Mouse (Mus musculus) MEL (cell line): Measurements from ENCODE around the gene Naa25. TPM values are rescaled to one million over a fixed set of nuclear protein-coding genes. Genes with fewer than 3 reads are reported as not detected.

Source experiments
- DNase-seq: peaks from one replicate; pipeline ENCODE4 v3.0.0; 2011; ENCODE audit warnings: low read depth, low spot score
- H3K27ac ChIP-seq: 2 replicates; pipeline ENCODE4 v1.5.1; 2012; ENCODE audit warnings: low read depth, mild to moderate bottlenecking, control low read depth, low read length, moderate library complexity; ENCODE audit not compliant: control insufficient read depth
- H3K27me3 ChIP-seq, 2 experiments: fragments of 150-350 bp in 1 of 2; sonication (generic) in 1 of 2; 2 replicates each; pipeline ENCODE4 v1.6.1; 2012; ENCODE audit warnings: low read length in 2 of 2, mild to moderate bottlenecking in 2 of 2, improper control_type of control experiment in 1 of 2, moderate library complexity in 1 of 2; ENCODE audit not compliant: insufficient read depth in 2 of 2, control insufficient read depth in 1 of 2
- H3K36me3 ChIP-seq, 2 experiments: 2 replicates each; pipeline ENCODE4 v1.6.1; 2012 to 2014; ENCODE audit warnings: low read length in 2 of 2, improper control_type of control experiment in 1 of 2, inconsistent platforms in 1 of 2, mild to moderate bottlenecking in 1 of 2; ENCODE audit not compliant: insufficient read depth in 2 of 2, control insufficient read depth in 1 of 2
- H3K4me1 ChIP-seq, 2 experiments: fragments of 150-350 bp in 1 of 2; sonication (generic) in 1 of 2; 2 replicates each; pipeline ENCODE4 v1.6.1; 2012; ENCODE audit warnings: low read length in 2 of 2, improper control_type of control experiment in 1 of 2, mild to moderate bottlenecking in 1 of 2; ENCODE audit not compliant: insufficient read depth in 2 of 2, control insufficient read depth in 1 of 2
- H3K4me3 ChIP-seq, 2 experiments: fragments of 150-350 bp in 1 of 2; sonication (generic) in 1 of 2; 2 replicates each; pipeline ENCODE4 v1.5.1; 2012; ENCODE audit warnings: low read depth in 2 of 2, low read length in 2 of 2, mild to moderate bottlenecking in 2 of 2, moderate library complexity in 2 of 2, control low read depth in 1 of 2, improper control_type of control experiment in 1 of 2; ENCODE audit not compliant: control insufficient read depth in 1 of 2, insufficient read depth in 1 of 2
- H3K79me2 ChIP-seq: 2 replicates; pipeline ENCODE4 v1.6.1; 2012; ENCODE audit warnings: mild to moderate bottlenecking, low read length, moderate library complexity; ENCODE audit not compliant: control insufficient read depth, poor library complexity, insufficient read depth
- H3K9ac ChIP-seq: 2 replicates; pipeline ENCODE4 v1.6.1; 2012; ENCODE audit warnings: low read depth, mild to moderate bottlenecking, control low read depth, low read length, moderate library complexity; ENCODE audit not compliant: control insufficient read depth, poor library complexity, severe bottlenecking
- H3K9me3 ChIP-seq: fragments of 150-350 bp; sonication (generic); replicated peaks from 2 replicates; pipeline ENCODE4 v1.6.1; 2012; ENCODE audit warnings: mild to moderate bottlenecking, low read length, improper control_type of control experiment, moderate library complexity; ENCODE audit not compliant: insufficient read depth
- BHLHE40 ChIP-seq: IDR thresholded peaks from 2 replicates; pipeline ENCODE4 v1.6.1; 2012; ENCODE audit warnings: low read depth, mild to moderate bottlenecking, inconsistent platforms, low read length, improper control_type of control experiment, borderline replicate concordance
- CTCF ChIP-seq, 3 experiments: IDR thresholded peaks in 2 of 3; conservative IDR thresholded peaks in 1 of 3; 2 replicates each; pipeline ENCODE4 v1.5.1; 2011 to 2012; ENCODE audit warnings: low read length in 3 of 3, low read depth in 2 of 3, mild to moderate bottlenecking in 2 of 3, improper control_type of control experiment in 1 of 3, inconsistent platforms in 1 of 3, mixed read lengths in 1 of 3, moderate library complexity in 1 of 3; ENCODE audit not compliant: control insufficient read depth in 1 of 3, insufficient read depth in 1 of 3, poor library complexity in 1 of 3, severe bottlenecking in 1 of 3
- E2F4 ChIP-seq: IDR thresholded peaks from 2 replicates; pipeline ENCODE4 v1.6.1; 2011; ENCODE audit warnings: low read depth, low read length, improper control_type of control experiment, borderline replicate concordance
- EP300 ChIP-seq, 2 experiments: IDR thresholded peaks; 2 replicates each; pipeline ENCODE4 v1.6.1; 2011; ENCODE audit warnings: improper control_type of control experiment in 2 of 2, low read length in 2 of 2, low read depth in 1 of 2, mild to moderate bottlenecking in 1 of 2
- GABPA ChIP-seq: IDR thresholded peaks from 2 replicates; pipeline ENCODE4 v1.6.1; 2012; ENCODE audit warnings: low read depth, mild to moderate bottlenecking, inconsistent platforms, low read length, improper control_type of control experiment, moderate library complexity
- GATA1 ChIP-seq: IDR thresholded peaks from 2 replicates; pipeline ENCODE4 v1.6.1; 2011; ENCODE audit warnings: low read depth, low read length, improper control_type of control experiment
- MAX ChIP-seq: IDR thresholded peaks from 2 replicates; pipeline ENCODE4 v1.6.1; 2011; ENCODE audit warnings: low read length, improper control_type of control experiment
- MXI1 ChIP-seq: IDR thresholded peaks from 2 replicates; pipeline ENCODE4 v1.6.1; 2011; ENCODE audit warnings: mild to moderate bottlenecking, low read depth, low read length, improper control_type of control experiment
- NELFE ChIP-seq: IDR thresholded peaks from 2 replicates; pipeline ENCODE4 v1.6.1; 2011; ENCODE audit warnings: low read depth, low read length, improper control_type of control experiment
- POLR2AphosphoS5 ChIP-seq: IDR thresholded peaks from 2 replicates; pipeline ENCODE4 v1.6.1; 2012; ENCODE audit warnings: low read depth, borderline replicate concordance, mild to moderate bottlenecking, inconsistent platforms, low read length, moderate library complexity, mixed read lengths
- RAD21 ChIP-seq: IDR thresholded peaks from 2 replicates; pipeline ENCODE4 v1.6.1; 2011; ENCODE audit warnings: mild to moderate bottlenecking, low read depth, low read length, improper control_type of control experiment
- SMC3 ChIP-seq: IDR thresholded peaks from 2 replicates; pipeline ENCODE4 v1.6.1; 2011; ENCODE audit warnings: low read depth, low read length, improper control_type of control experiment
- USF1 ChIP-seq: IDR thresholded peaks from 2 replicates; pipeline ENCODE4 v1.6.1; 2014; ENCODE audit warnings: low read depth, mild to moderate bottlenecking, inconsistent platforms, low read length, improper control_type of control experiment, moderate library complexity
- ZC3H11A ChIP-seq: IDR thresholded peaks from 2 replicates; pipeline ENCODE4 v1.6.1; 2012; ENCODE audit warnings: low read depth, mild to moderate bottlenecking, inconsistent platforms, low read length, improper control_type of control experiment
- polyA plus RNA-seq, 2 experiments: library from polyadenylated mRNA; stranded (reverse) in 1 of 2; unstranded in 1 of 2; fragments of >175 nt in 1 of 2; fragments of >200 nt in 1 of 2; gene quantifications; 2 replicates each; pipeline versions ENCODE4 v1.2.1 to v1.2.4; 2012; ENCODE audit warnings: low replicate concordance in 2 of 2, low read depth in 1 of 2; ENCODE audit not compliant: insufficient read length in 2 of 2, insufficient read depth in 1 of 2, missing spikeins in 1 of 2
- total RNA-seq: library from RNA; depleted of rRNA; stranded (reverse); fragments of 300-350 nt; gene quantifications from 2 replicates; pipeline ENCODE4 v1.2.3, GENCODE M21; 2012

Gene Naa25
- total and polyA plus RNA-seq, 3 experiments = 53.0 to 59.6 TPM; not detected in 1

DNA sequence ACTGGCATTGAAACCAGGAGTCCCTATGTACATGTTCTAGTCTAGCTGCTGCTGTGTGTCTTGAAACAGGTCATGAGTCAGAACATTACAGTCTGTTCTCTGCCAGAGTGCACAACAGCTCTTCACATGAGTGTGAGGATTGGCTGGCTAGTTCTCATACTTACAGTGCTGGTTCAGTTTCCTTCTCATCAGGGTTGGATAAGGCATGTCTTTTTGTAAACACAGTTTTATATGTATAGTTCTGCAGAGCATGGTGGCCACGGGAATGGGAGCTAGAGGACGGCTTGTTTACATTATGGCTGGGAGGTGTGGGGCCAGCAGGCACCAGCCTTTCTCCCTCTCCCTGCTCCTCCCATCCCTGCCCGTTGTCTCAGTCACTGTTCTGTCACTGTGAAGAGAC is 71.8 kb downstream of the Naa25 start:
- no peak for TF ChIP-seq NELFE
- no peak for TF ChIP-seq BHLHE40
- TF ChIP-seq POLR2AphosphoS5 = no peak
- no peak for TF ChIP-seq RAD21
- no peak for TF ChIP-seq ZC3H11A
- TF ChIP-seq GATA1 = no peak
- H3K27me3 ChIP-seq = no peaks in the 10 kb centered on the region
- H3K27ac ChIP-seq = no peak overlapping the region
- H3K9ac ChIP-seq = no peak overlapping the region
- H3K36me3 ChIP-seq = no peaks in the 10 kb centered on the region; a peak in 1 of 4 replicates
- no peaks in the 10 kb centered on the region for H3K79me2 ChIP-seq
- H3K4me3 ChIP-seq = no peak overlapping the region
- no peaks in the 10 kb centered on the region for H3K9me3 ChIP-seq
- no peak for DNase-seq
- H3K4me1 ChIP-seq = peaks cover 0 to 10% of the 10 kb centered on the region in 2 experiments; a peak in 1 of 4 replicates

DNA sequence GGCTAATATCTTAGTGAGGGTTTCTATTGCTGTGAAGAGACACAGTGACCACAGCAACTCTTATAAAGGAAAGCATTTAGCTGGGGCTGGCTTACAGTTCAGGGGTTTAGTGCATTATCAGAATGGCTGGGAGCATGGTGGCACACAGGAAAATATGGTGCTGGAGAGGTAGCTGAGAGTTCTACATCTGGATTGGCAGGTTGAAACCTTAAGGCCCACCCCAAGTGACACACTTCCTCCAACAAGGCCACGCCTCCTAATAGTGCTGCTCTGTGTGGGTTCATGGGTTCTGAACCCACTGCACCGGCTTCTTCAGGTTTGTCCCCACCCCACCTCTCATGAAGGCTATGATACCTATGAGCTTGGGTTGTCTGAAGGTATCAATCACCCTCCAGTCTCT is 74.7 kb downstream of the Naa25 start:
- no peak overlapping the region for H3K4me3 ChIP-seq
- H3K9me3 ChIP-seq = no peaks in the 10 kb centered on the region
- no peak overlapping the region for H3K27ac ChIP-seq
- H3K4me1 ChIP-seq = peaks cover 11 to 20% of the 10 kb centered on the region in 2 experiments
- peaks cover 0 to 14% of the 10 kb centered on the region in 2 experiments; a peak in 2 of 4 replicates for H3K36me3 ChIP-seq
- no peak for DNase-seq
- no peak overlapping the region for H3K9ac ChIP-seq
- H3K27me3 ChIP-seq = no peaks in the 10 kb centered on the region
- TF ChIP-seq MXI1 = no peak
- TF ChIP-seq MAX = no peak
- TF ChIP-seq GABPA = no peak
- no peak for TF ChIP-seq SMC3
- TF ChIP-seq CTCF (IDR thresholded peaks at IDR 0.05 in 2 of 3, conservative IDR thresholded peaks at IDR 0.05 in 1 of 3; ENCODE audit: control insufficient read depth in 1 of 3, insufficient read depth in 1 of 3, low read depth in 2 of 3, low read length in 3 of 3, poor library complexity in 1 of 3, severe bottlenecking in 1 of 3) = no peak
- no peak for TF ChIP-seq EP300 (IDR thresholded peaks at IDR 0.05; ENCODE audit: low read depth in 1 of 2, low read length in 2 of 2)
- no peak for TF ChIP-seq E2F4
- no peaks in the 10 kb centered on the region for H3K79me2 ChIP-seq

DNA sequence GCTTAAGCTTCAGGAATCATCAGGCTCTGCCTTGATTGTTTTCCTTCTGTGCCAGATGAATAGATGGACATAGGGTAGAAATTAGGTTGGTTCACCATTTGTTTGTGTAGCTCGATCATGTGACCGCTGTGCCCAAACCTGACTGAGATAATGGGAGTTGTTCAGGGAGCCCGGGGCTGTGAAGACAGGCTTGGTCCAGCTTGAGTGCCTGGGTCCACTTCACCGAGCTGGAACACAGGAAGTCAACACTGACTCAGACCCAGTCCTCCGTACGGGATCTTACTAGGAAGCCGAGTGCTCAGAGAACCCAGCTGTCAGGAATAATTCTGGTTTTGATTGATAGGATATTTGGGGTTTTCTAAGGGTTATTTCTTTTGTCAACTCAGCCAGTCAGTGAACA is 76.9 kb downstream of the Naa25 start:
- TF ChIP-seq E2F4 (no peak), USF1 (0 out of 2 replicates have a peak, but pooled peaks have one; percentile 30)
- no peak overlapping the region for H3K4me3 ChIP-seq
- H3K27ac ChIP-seq = no peak overlapping the region
- H3K36me3 ChIP-seq = peaks cover 0 to 14% of the 10 kb centered on the region in 2 experiments; a peak in 2 of 4 replicates
- no peaks in the 10 kb centered on the region for H3K27me3 ChIP-seq
- no peak overlapping the region for H3K9ac ChIP-seq
- no peak for DNase-seq
- H3K79me2 ChIP-seq = no peaks in the 10 kb centered on the region
- H3K4me1 ChIP-seq = peaks cover 11 to 20% of the 10 kb centered on the region in 2 experiments
- no peaks in the 10 kb centered on the region for H3K9me3 ChIP-seq
